ENCODE assay signal across 10 mouse cellular contexts in the genomic region with DNA sequence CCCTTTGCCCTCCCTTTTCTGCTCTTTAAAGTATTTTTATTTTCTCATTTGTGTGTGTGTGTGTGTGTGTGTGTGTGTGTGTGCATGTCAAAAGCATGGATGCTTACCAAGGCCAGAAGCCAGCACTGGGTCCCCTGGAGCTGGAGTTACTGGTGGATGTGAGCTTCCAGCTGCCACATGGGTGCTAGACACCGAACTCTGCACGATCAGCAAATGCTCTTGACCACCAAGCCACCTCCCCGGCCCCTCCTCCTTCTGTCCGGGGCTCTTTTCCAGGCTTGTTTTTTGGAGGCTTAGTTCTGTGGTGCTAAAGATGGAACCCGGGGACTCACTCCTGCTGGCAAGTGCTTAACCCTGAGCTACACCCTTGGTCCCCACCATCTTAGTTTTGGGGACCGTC. TPM values are rescaled to one million over a fixed set of nuclear protein-coding genes. Genes with fewer than 3 reads are reported as not detected.
DNase-seq lines count a peak whose midpoint lies in the region; ATAC-seq and TF ChIP-seq lines count a peak whose summit lies in the region.
"Had no signal": no experiment of that assay in that cellular context is flagged by ENCODE, and none has a peak within 500 bp of the region (broad histone marks: within the 10 kb centered on the region; RNA-seq: fewer than 3 reads in every experiment).

No protein-coding gene starts in this region.

- DNase-seq in kidney, adult 2 months, result no peak
- no peak for DNase-seq in kidney, postnatal 25 days
- DNase-seq in midbrain, embryonic 11.5 days (ENCODE audit: low spot score, missing footprints), result no peak
- DNase-seq in cerebellum, postnatal 4 days (ENCODE audit: low spot score in 2 of 2), result no peak
- DNase-seq in urinary bladder, postnatal 14 days (ENCODE audit: low spot score), result no peak

- H3K4me2 ChIP-seq in midbrain, embryonic 13.5 days (replicated peaks), result no peak overlapping the region
- no peak overlapping the region for H3K4me2 ChIP-seq in midbrain, embryonic 11.5 days
- peak overlapping the region; percentile 61 for H3K4me2 ChIP-seq in heart, embryonic 12.5 days
- peak overlapping the region; percentile 26; the same call in 1 of the 2 replicates for H3K4me2 ChIP-seq in stomach, embryonic 16.5 days (ENCODE audit: low read depth, low read length)
- H3K4me2 ChIP-seq: embryonic facial prominence, embryonic 15.5 days had no signal

- H3K27me3 ChIP-seq in kidney, adult 2 months (replicated peaks; ENCODE audit: control insufficient read depth, insufficient read depth, low read length), result no peaks in the 10 kb centered on the region
- no peaks in the 10 kb centered on the region for H3K27me3 ChIP-seq in midbrain, embryonic 13.5 days
- H3K27me3 ChIP-seq in midbrain, embryonic 11.5 days (ENCODE audit: control insufficient read depth, insufficient read depth, low read length), result no peaks in the 10 kb centered on the region
- H3K27me3 ChIP-seq in heart, embryonic 12.5 days (replicated peaks), result no peaks in the 10 kb centered on the region
- no peaks in the 10 kb centered on the region for H3K27me3 ChIP-seq in stomach, embryonic 16.5 days (ENCODE audit: control insufficient read depth, insufficient read depth, low read length)
- H3K27me3 ChIP-seq: embryonic facial prominence, embryonic 15.5 days had no signal

- H3K4me1 ChIP-seq in kidney, adult 2 months (ENCODE audit: control insufficient read depth, insufficient read depth, low read length), result peaks cover 15% of the 10 kb centered on the region
- peaks cover 31% of the 10 kb centered on the region for H3K4me1 ChIP-seq in midbrain, embryonic 13.5 days (replicated peaks)
- H3K4me1 ChIP-seq in midbrain, embryonic 11.5 days (ENCODE audit: control insufficient read depth, insufficient read depth, low read length), result peaks cover 9% of the 10 kb centered on the region; the same call in 1 of the 2 replicates
- peaks cover 58% of the 10 kb centered on the region for H3K4me1 ChIP-seq in heart, embryonic 12.5 days (replicated peaks)
- peaks cover 24% of the 10 kb centered on the region for H3K4me1 ChIP-seq in stomach, embryonic 16.5 days (ENCODE audit: control insufficient read depth, insufficient read depth, low read length)

- peak overlapping the region; percentile 9; the same call in 1 of the 2 replicates for H3K4me3 ChIP-seq in kidney, adult 2 months (ENCODE audit: insufficient read depth, low read depth, low read length)
- no peak overlapping the region for H3K4me3 ChIP-seq in midbrain, embryonic 13.5 days (replicated peaks)
- H3K4me3 ChIP-seq in midbrain, embryonic 11.5 days (ENCODE audit: low read depth, low read length), result no peak overlapping the region
- H3K4me3 ChIP-seq in heart, embryonic 12.5 days, result peak overlapping the region; percentile 30; the same call in 1 of the 2 replicates
- no peak overlapping the region for H3K4me3 ChIP-seq in stomach, embryonic 16.5 days (replicated peaks; ENCODE audit: low read length)
- H3K4me3 ChIP-seq: embryonic facial prominence, embryonic 15.5 days; myocyte had no signal

- no peaks in the 10 kb centered on the region for H3K36me3 ChIP-seq in kidney, adult 2 months (ENCODE audit: control insufficient read depth, insufficient read depth, low read length)
- H3K36me3 ChIP-seq in midbrain, embryonic 13.5 days, result 0 out of 2 replicates have a peak, but pooled peaks cover 2% of the 10 kb centered on the region
- H3K36me3 ChIP-seq in midbrain, embryonic 11.5 days (ENCODE audit: control insufficient read depth, insufficient read depth, low read length), result no peaks in the 10 kb centered on the region
- no peaks in the 10 kb centered on the region for H3K36me3 ChIP-seq in heart, embryonic 12.5 days
- H3K36me3 ChIP-seq in stomach, embryonic 16.5 days (ENCODE audit: control insufficient read depth, insufficient read depth, low read length), result no peaks in the 10 kb centered on the region
- H3K36me3 ChIP-seq: embryonic facial prominence, embryonic 15.5 days had no signal

- no peaks in the 10 kb centered on the region for H3K9me3 ChIP-seq in midbrain, embryonic 13.5 days
- no peaks in the 10 kb centered on the region for H3K9me3 ChIP-seq in midbrain, embryonic 11.5 days (ENCODE audit: control insufficient read depth, low read length)
- no peaks in the 10 kb centered on the region for H3K9me3 ChIP-seq in heart, embryonic 12.5 days (replicated peaks)
- H3K9me3 ChIP-seq in stomach, embryonic 16.5 days (replicated peaks; ENCODE audit: control insufficient read depth, low read length), result no peaks in the 10 kb centered on the region
- H3K9me3 ChIP-seq: embryonic facial prominence, embryonic 15.5 days had no signal

- no peak for TF ChIP-seq CTCF in kidney, adult 2 months (conservative IDR thresholded peaks at IDR 0.05; ENCODE audit: insufficient read depth, insufficient read length, low read depth, low read length)

- WGBS in kidney, adult 2 months, result 62% methylated on average over 6 of the region's 6 CpGs
- 88% methylated on average over 6 of the region's 6 CpGs for WGBS in midbrain, embryonic 13.5 days
- 84% methylated on average over 6 of the region's 6 CpGs for WGBS in midbrain, embryonic 11.5 days
- WGBS in heart, embryonic 12.5 days, result 66% methylated on average over 6 of the region's 6 CpGs
- 82% methylated on average over 6 of the region's 6 CpGs for WGBS in stomach, embryonic 16.5 days

- no peak for ATAC-seq in midbrain, embryonic 13.5 days
- no peak for ATAC-seq in midbrain, embryonic 11.5 days (ENCODE audit: low FRiP score)
- no peak for ATAC-seq in heart, embryonic 12.5 days (ENCODE audit: insufficient number of reproducible peaks, low FRiP score)
- ATAC-seq in stomach, embryonic 16.5 days (ENCODE audit: insufficient read depth, low FRiP score), result no peak

- no peak for TF ChIP-seq POLR2A in kidney, adult 2 months (IDR thresholded peaks at IDR 0.05; ENCODE audit: low read depth, low read length)

- H3K27ac ChIP-seq in kidney, adult 2 months (ENCODE audit: insufficient read depth, low read depth, low read length), result no peak overlapping the region
- no peak overlapping the region for H3K27ac ChIP-seq in midbrain, embryonic 13.5 days
- H3K27ac ChIP-seq in midbrain, embryonic 11.5 days (ENCODE audit: low read depth, low read length), result no peak overlapping the region
- H3K27ac ChIP-seq in heart, embryonic 12.5 days (ENCODE audit: poor library complexity, severe bottlenecking), result peak overlapping the region; percentile 90
- no peak overlapping the region for H3K27ac ChIP-seq in stomach, embryonic 16.5 days (ENCODE audit: low read length)
- H3K27ac ChIP-seq: embryonic facial prominence, embryonic 15.5 days had no signal

- peak overlapping the region; percentile 14; the same call in 1 of the 2 replicates for H3K9ac ChIP-seq in midbrain, embryonic 13.5 days (replicated peaks)
- no peak overlapping the region for H3K9ac ChIP-seq in midbrain, embryonic 11.5 days (ENCODE audit: low read length)
- peak overlapping the region; percentile 49; the same call in 1 of the 2 replicates for H3K9ac ChIP-seq in heart, embryonic 12.5 days
- H3K9ac ChIP-seq in stomach, embryonic 16.5 days (ENCODE audit: low read length), result no peak overlapping the region
- H3K9ac ChIP-seq: embryonic facial prominence, embryonic 15.5 days had no signal

RNA-seq across cellular contexts. Expression of gene Atmin, which starts 3.7 kb away (rescaled TPM):
- 15.9 and 17.1 TPM in 2 replicates for polyA plus RNA-seq in kidney, adult 2 months (2012; rRNA removed)
- 18.1 and 20.1 TPM in 2 replicates for polyA plus RNA-seq in midbrain, embryonic 13.5 days (2015; fragmentation: Nextera tagmentation; extraction: Ambion mirVana)
- polyA plus RNA-seq in midbrain, embryonic 11.5 days (2014; fragmentation: Nextera tagmentation; extraction: Ambion mirVana), result 16.8 and 17.5 TPM in 2 replicates
- 11.4 and 11.7 TPM in 2 replicates for polyA plus RNA-seq in heart, embryonic 12.5 days (2016; fragmentation: Nextera tagmentation; extraction: Ambion mirVana)
- polyA plus RNA-seq in stomach, embryonic 16.5 days (2015; fragmentation: Nextera tagmentation; extraction: Ambion mirVana), result 9.0 and 9.6 TPM in 2 replicates

RNA-seq across cellular contexts. Expression of gene Cenpn, which starts 25.3 kb away (rescaled TPM):
- polyA plus RNA-seq in kidney, adult 2 months (2012; rRNA removed), result 0.89 and 1.2 TPM in 2 replicates
- polyA plus RNA-seq in midbrain, embryonic 13.5 days (2015; fragmentation: Nextera tagmentation; extraction: Ambion mirVana), result 18.5 and 20.0 TPM in 2 replicates
- 53.0 and 54.0 TPM in 2 replicates for polyA plus RNA-seq in midbrain, embryonic 11.5 days (2014; fragmentation: Nextera tagmentation; extraction: Ambion mirVana)
- polyA plus RNA-seq in heart, embryonic 12.5 days (2016; fragmentation: Nextera tagmentation; extraction: Ambion mirVana), result 25.7 and 28.4 TPM in 2 replicates
- polyA plus RNA-seq in stomach, embryonic 16.5 days (2015; fragmentation: Nextera tagmentation; extraction: Ambion mirVana), result 27.9 and 28.1 TPM in 2 replicates

RNA-seq across cellular contexts. Expression of gene Cmc2, which starts 25.6 kb away (rescaled TPM):
- polyA plus RNA-seq in kidney, adult 2 months (2012; rRNA removed), result 13.0 and 17.7 TPM in 2 replicates
- 45.1 and 46.3 TPM in 2 replicates for polyA plus RNA-seq in midbrain, embryonic 13.5 days (2015; fragmentation: Nextera tagmentation; extraction: Ambion mirVana)
- 77.6 and 79.5 TPM in 2 replicates for polyA plus RNA-seq in midbrain, embryonic 11.5 days (2014; fragmentation: Nextera tagmentation; extraction: Ambion mirVana)
- 112 and 114 TPM in 2 replicates for polyA plus RNA-seq in heart, embryonic 12.5 days (2016; fragmentation: Nextera tagmentation; extraction: Ambion mirVana)
- 62.3 and 72.0 TPM in 2 replicates for polyA plus RNA-seq in stomach, embryonic 16.5 days (2015; fragmentation: Nextera tagmentation; extraction: Ambion mirVana)

RNA-seq across cellular contexts. Expression of gene 1700030J22Rik, which starts 31.9 kb away (rescaled TPM):
- 1.4 TPM in 2 replicates for polyA plus RNA-seq in kidney, adult 2 months (2012; rRNA removed)
- 4.8 and 6.7 TPM in 2 replicates for polyA plus RNA-seq in midbrain, embryonic 13.5 days (2015; fragmentation: Nextera tagmentation; extraction: Ambion mirVana)
- polyA plus RNA-seq in midbrain, embryonic 11.5 days (2014; fragmentation: Nextera tagmentation; extraction: Ambion mirVana), result 2.7 and 3.8 TPM in 2 replicates
- 1.0 and 1.1 TPM in 2 replicates for polyA plus RNA-seq in heart, embryonic 12.5 days (2016; fragmentation: Nextera tagmentation; extraction: Ambion mirVana)
- polyA plus RNA-seq in stomach, embryonic 16.5 days (2015; fragmentation: Nextera tagmentation; extraction: Ambion mirVana), result 1.3 and 2.0 TPM in 2 replicates

RNA-seq across cellular contexts. Expression of gene Gcsh, which starts 46.5 kb away (rescaled TPM):
- 96.5 and 113 TPM in 2 replicates for polyA plus RNA-seq in kidney, adult 2 months (2012; rRNA removed)
- 88.9 and 89.2 TPM in 2 replicates for polyA plus RNA-seq in midbrain, embryonic 13.5 days (2015; fragmentation: Nextera tagmentation; extraction: Ambion mirVana)
- 146 and 158 TPM in 2 replicates for polyA plus RNA-seq in midbrain, embryonic 11.5 days (2014; fragmentation: Nextera tagmentation; extraction: Ambion mirVana)
- 69.9 and 75.4 TPM in 2 replicates for polyA plus RNA-seq in heart, embryonic 12.5 days (2016; fragmentation: Nextera tagmentation; extraction: Ambion mirVana)
- polyA plus RNA-seq in stomach, embryonic 16.5 days (2015; fragmentation: Nextera tagmentation; extraction: Ambion mirVana), result 118 and 130 TPM in 2 replicates

Comparison
In these comparisons a context has a peak if more than half of its experiments do, and no peak if none do; other contexts are left out.
1. H3K9ac ChIP-seq: peak in midbrain, embryonic 13.5 days (single experiment) and heart, embryonic 12.5 days (single experiment); none in midbrain, embryonic 11.5 days (single experiment) and stomach, embryonic 16.5 days (single experiment).
2. H3K4me3 ChIP-seq: peak in kidney, adult 2 months (single experiment) and heart, embryonic 12.5 days (single experiment); none in midbrain, embryonic 13.5 days (single experiment), midbrain, embryonic 11.5 days (single experiment) and stomach, embryonic 16.5 days (single experiment).
3. H3K4me2 ChIP-seq: peak in heart, embryonic 12.5 days (single experiment) and stomach, embryonic 16.5 days (single experiment); none in midbrain, embryonic 13.5 days (single experiment) and midbrain, embryonic 11.5 days (single experiment).